Mouse (Mus musculus): ENCODE measurements around the gene Pafah1b3.

DNA sequence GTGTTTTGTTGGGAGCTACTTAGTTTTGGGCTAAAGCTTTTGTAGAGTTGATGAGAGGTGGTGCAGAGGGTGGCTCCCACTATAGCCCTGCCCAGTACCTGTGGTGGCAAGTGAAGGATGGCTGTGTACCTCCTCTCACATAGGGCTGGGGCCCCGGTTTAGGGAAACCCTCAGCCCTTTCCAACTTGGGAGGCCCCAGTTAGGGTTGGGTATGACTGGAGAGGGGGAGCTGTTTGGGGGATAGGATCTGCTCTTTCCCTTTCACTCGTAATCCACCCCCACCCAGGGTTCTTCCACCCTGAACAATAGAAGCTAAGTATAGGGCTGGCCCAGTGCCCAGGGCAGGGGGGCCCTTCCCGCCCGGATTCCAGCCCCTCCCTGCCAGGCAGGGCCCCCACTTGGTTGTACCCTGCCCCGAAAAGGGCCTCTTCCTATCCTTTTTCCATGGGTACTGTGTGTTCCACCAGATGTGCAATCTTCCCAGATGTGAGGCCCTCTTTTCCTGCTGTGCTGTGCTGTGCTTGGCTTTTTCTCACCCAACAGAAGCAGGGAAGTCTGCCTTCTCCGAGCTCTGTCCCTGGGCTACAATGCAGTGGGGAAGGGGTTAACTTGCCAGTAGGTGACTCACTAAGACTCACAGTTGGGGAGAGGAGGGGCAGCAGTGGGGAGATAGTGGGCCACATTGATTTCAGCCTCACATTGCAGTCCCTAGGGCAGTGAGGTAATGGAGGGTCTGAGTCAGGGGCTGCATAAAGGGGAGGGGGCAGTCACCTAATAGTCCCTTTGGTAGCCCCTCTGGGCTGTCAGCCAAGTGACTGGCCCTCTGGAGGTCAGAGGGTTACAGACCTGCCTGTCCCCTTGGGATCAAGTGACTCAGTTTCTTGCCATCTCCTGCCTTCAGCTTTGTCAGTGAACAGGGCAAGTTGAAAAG lies 17.7 kb downstream of the Pafah1b3 start:
- no peak for TF ChIP-seq CTCF (IDR thresholded peaks at IDR 0.05; ENCODE audit: control insufficient read depth, insufficient read depth, insufficient replicate concordance, low read depth, low read length)
- TF ChIP-seq POLR2A (IDR thresholded peaks at IDR 0.05; ENCODE audit: control insufficient read depth, low read depth, low read length): no peak

Data from testis, adult 2 months (tissue).